Mouse (Mus musculus) fat pad, adult 2 months (tissue): ENCODE results near the gene Psrc1.
A peak's percentile ranks its signal among the peaks of the same experiment; 100 is the strongest.

Experiments
- DNase-seq: peaks from one replicate; pipeline ENCODE4 v3.0.0-alpha.2; 2011; ENCODE audit warnings: low read depth, low spot score; ENCODE audit errors: extremely low read depth

The Psrc1 gene

GRCm38 (mm10) chr3:108384425-108384824, 786 bp downstream of the Psrc1 start:
- DNase-seq = no peak

- DNase-seq = peak; percentile 78
These were observed 2.5 kb downstream of the Psrc1 start for GRCm38 (mm10) chr3:108386186-108386585.

GRCm38 (mm10) chr3:108389111-108389545, 5.5 kb downstream of the Psrc1 start:
- peak; percentile 84 for DNase-seq

GRCm38 (mm10) chr3:108392299-108392698, 8.7 kb downstream of the Psrc1 start:
- no peak for DNase-seq

- DNase-seq = no peak
These were observed 9.2 kb downstream of the Psrc1 start for GRCm38 (mm10) chr3:108392793-108393192.

GRCm38 (mm10) chr3:108398281-108398680, 14.6 kb downstream of the Psrc1 start:
- no peak for DNase-seq

- DNase-seq = no peak
These were observed 16.8 kb downstream of the Psrc1 start for GRCm38 (mm10) chr3:108400442-108400841.

- DNase-seq = peak; percentile 91
These were observed 18.3 kb downstream of the Psrc1 start for GRCm38 (mm10) chr3:108401692-108402527.

- DNase-seq = no peak
These were observed 18.9 kb downstream of the Psrc1 start for GRCm38 (mm10) chr3:108402528-108402920.

GRCm38 (mm10) chr3:108405536-108406305, 22.1 kb downstream of the Psrc1 start:
- DNase-seq = peak; percentile 95

GRCm38 (mm10) chr3:108406306-108406885, 22.8 kb downstream of the Psrc1 start:
- DNase-seq = no peak

- DNase-seq = peak; percentile 62
These were observed 24.9 kb downstream of the Psrc1 start for GRCm38 (mm10) chr3:108408517-108409008.

GRCm38 (mm10) chr3:108409656-108410358, 26.2 kb downstream of the Psrc1 start:
- no peak for DNase-seq

- DNase-seq = no peak
These were observed 26.7 kb downstream of the Psrc1 start for GRCm38 (mm10) chr3:108410359-108410714.

- no peak for DNase-seq
These were observed 27.6 kb downstream of the Psrc1 start for GRCm38 (mm10) chr3:108411026-108411753.

- DNase-seq = no peak
These were observed 28.1 kb downstream of the Psrc1 start for GRCm38 (mm10) chr3:108411754-108412121.

- DNase-seq = no peak
These were observed 30.2 kb downstream of the Psrc1 start for GRCm38 (mm10) chr3:108413634-108414360.

GRCm38 (mm10) chr3:108414857-108415830, 31.5 kb downstream of the Psrc1 start, which contains the start of gene Celsr2:
Gene Celsr2 (minus strand): TSS chr3:108415552.
- DNase-seq = no peak
